24 mouse cellular contexts compared by ENCODE assay signal in the genomic region with DNA sequence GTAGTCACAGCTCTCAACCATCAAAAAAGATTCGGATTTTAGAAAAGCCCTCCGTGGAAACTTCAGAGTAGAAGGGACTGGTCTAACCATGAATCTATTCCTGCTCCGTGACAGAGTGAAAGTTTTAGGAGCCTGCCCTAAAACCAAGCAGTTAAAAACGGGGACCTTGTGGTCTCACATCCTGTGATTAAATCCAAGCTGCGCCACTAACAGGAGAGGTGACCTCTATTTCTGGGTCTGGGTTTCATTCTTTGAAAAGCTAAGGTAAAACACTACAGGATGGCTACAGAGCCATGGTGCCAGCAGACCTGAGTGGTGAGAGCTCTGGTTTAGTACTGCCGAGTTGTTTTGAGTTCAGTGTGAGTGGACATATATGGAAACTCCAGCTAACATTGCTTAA. TPM values are rescaled to one million over a fixed set of nuclear protein-coding genes. Genes with fewer than 3 reads are reported as not detected.
"Had no signal": no experiment of that assay in that cellular context is flagged by ENCODE, and none has a peak within 500 bp of the region (broad histone marks: within the 10 kb centered on the region; RNA-seq: fewer than 3 reads in every experiment).

No protein-coding gene starts in this region.

- DNase-seq: kidney, adult 8-10 months; kidney, postnatal 10 days; kidney, postnatal 36 days; liver, embryonic 13.5 days; lung, adult 2 months; lung, postnatal 14 days; lung, postnatal 4 days; right cerebral cortex, adult 18-20 months; right cerebral cortex, postnatal 14 days; right cerebral cortex, postnatal 4 days; thymus, adult 2 months; thymus, postnatal 25 days had no signal

- H3K4me3 ChIP-seq: kidney, embryonic 15.5 days; liver, embryonic 13.5 days; midbrain, embryonic 12.5 days; midbrain, embryonic 15.5 days; neural tube, embryonic 12.5 days; neural tube, embryonic 15.5 days had no signal

- H3K36me3 ChIP-seq: kidney, embryonic 15.5 days; liver, embryonic 13.5 days; midbrain, embryonic 12.5 days; midbrain, embryonic 15.5 days; neural tube, embryonic 12.5 days; neural tube, embryonic 15.5 days had no signal

- H3K27me3 ChIP-seq: kidney, embryonic 15.5 days; liver, embryonic 13.5 days; midbrain, embryonic 12.5 days; midbrain, embryonic 15.5 days; neural tube, embryonic 12.5 days; neural tube, embryonic 15.5 days had no signal

- H3K9me3 ChIP-seq: kidney, embryonic 15.5 days; liver, embryonic 13.5 days; midbrain, embryonic 12.5 days; midbrain, embryonic 15.5 days; neural tube, embryonic 12.5 days; neural tube, embryonic 15.5 days had no signal

- ATAC-seq: midbrain, embryonic 15.5 days had no signal

- H3K4me2 ChIP-seq: kidney, embryonic 15.5 days; liver, embryonic 13.5 days; midbrain, embryonic 12.5 days; midbrain, embryonic 15.5 days; neural tube, embryonic 12.5 days; neural tube, embryonic 15.5 days had no signal

- H3K4me1 ChIP-seq: kidney, embryonic 15.5 days; liver, embryonic 13.5 days; midbrain, embryonic 12.5 days; midbrain, embryonic 15.5 days; neural tube, embryonic 12.5 days; neural tube, embryonic 15.5 days had no signal

- H3K9ac ChIP-seq: kidney, embryonic 15.5 days; liver, embryonic 13.5 days; midbrain, embryonic 12.5 days; midbrain, embryonic 15.5 days; neural tube, embryonic 12.5 days; neural tube, embryonic 15.5 days had no signal

- H3K27ac ChIP-seq: kidney, embryonic 15.5 days; liver, embryonic 13.5 days; midbrain, embryonic 12.5 days; midbrain, embryonic 15.5 days; neural tube, embryonic 12.5 days; neural tube, embryonic 15.5 days; stomach, postnatal 0 days had no signal

RNA-seq across cellular contexts. Expression of gene Tnfsf11, which starts 12.4 kb away (rescaled TPM):
- total RNA-seq: layer of hippocampus, postnatal 25 days; left cerebral cortex, adult 18-20 months; megakaryocyte progenitor cell, adult 5-6 weeks; megakaryocyte-erythroid progenitor cell, adult 5-6 weeks had no signal
- polyA plus RNA-seq: limb, embryonic 11.5 days; liver, adult 2 months; neural tube, embryonic 12.5 days; stomach, postnatal 0 days had no signal
